Mouse (Mus musculus) heart, embryonic 12.5 days (tissue): Measurements from ENCODE around the gene Carnmt1. TPM values are rescaled to one million over a fixed set of nuclear protein-coding genes. Genes with fewer than 3 reads are reported as not detected.

Source experiments
- ATAC-seq: fragments of 200-750 bp; cut with Nextera tagmentation; 2 replicates; pipeline ENCODE4 v1.8.0; 2017; ENCODE audit warnings: moderate TSS enrichment, moderate library complexity; ENCODE audit not compliant: insufficient number of reproducible peaks, low FRiP score
- H3K27ac ChIP-seq: fragments of 300-500 bp; sonication (generic); 2 replicates; pipeline ENCODE4 v1.5.1; 2016; ENCODE audit warnings: mild to moderate bottlenecking, moderate library complexity; ENCODE audit not compliant: poor library complexity, severe bottlenecking
- H3K27me3 ChIP-seq: fragments of 300-500 bp; sonication (generic); replicated peaks from 2 replicates; pipeline ENCODE4 v1.6.1; 2016; ENCODE audit warnings: mild to moderate bottlenecking, moderate library complexity
- H3K36me3 ChIP-seq: fragments of 300-500 bp; sonication (generic); 2 replicates; pipeline ENCODE4 v1.6.1; 2016; ENCODE audit warnings: mild to moderate bottlenecking, moderate library complexity
- H3K4me1 ChIP-seq: fragments of 300-500 bp; sonication (generic); replicated peaks from 2 replicates; pipeline ENCODE4 v1.6.1; 2016; ENCODE audit warnings: mild to moderate bottlenecking
- H3K4me2 ChIP-seq: fragments of 300-500 bp; sonication (generic); 2 replicates; pipeline ENCODE4 v1.6.1; 2016; ENCODE audit warnings: mild to moderate bottlenecking, moderate library complexity
- H3K4me3 ChIP-seq: fragments of 300-500 bp; sonication (generic); 2 replicates; pipeline ENCODE4 v1.5.1; 2016; ENCODE audit warnings: mild to moderate bottlenecking
- H3K9ac ChIP-seq: fragments of 300-500 bp; sonication (generic); 2 replicates; pipeline ENCODE4 v1.6.1; 2016; ENCODE audit warnings: mild to moderate bottlenecking, moderate library complexity
- H3K9me3 ChIP-seq: fragments of 300-500 bp; sonication (generic); replicated peaks from 2 replicates; pipeline ENCODE4 v1.6.1; 2016; ENCODE audit warnings: mild to moderate bottlenecking, moderate library complexity
- WGBS: fragments of 180-500 bp; shearing (Covaris S2); methylation state at CpG from one replicate; pipeline ENCODE4 v1.1.7; 2016; 5-methylcytosine and 5-hydroxymethylcytosine counted together
- polyA plus RNA-seq: library from polyadenylated mRNA; unstranded; fragments of >200 nt; fragmentation: Nextera tagmentation; extraction: Ambion mirVana; gene quantifications from 2 replicates; pipeline ENCODE4 v1.2.1, GENCODE M21; 2016

Gene Carnmt1
- polyA plus RNA-seq, 1 experiment from 2014 or later, result 34.9 TPM

DNA sequence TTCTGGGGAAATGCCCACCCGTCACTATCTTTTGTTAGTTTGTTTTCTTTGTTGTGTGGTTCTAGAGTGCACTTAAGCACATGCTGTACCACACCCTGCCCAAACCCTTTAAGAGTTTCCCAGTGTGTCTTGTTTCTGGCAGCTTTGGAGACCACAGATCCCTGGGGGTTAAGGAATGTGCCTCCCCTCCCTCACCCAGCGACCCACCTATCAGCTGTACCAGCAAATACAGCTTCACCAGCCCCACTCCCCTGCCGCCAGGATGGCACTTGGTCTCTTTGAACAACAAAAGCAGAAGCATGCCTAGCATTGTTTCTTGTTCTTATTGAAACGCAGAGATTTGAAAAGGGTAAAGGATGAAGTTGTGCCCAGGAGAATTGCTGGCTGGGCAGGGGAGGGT is 2.6 kb downstream of the Carnmt1 start:
- Histone ChIP-seq H3K4me3 (0 out of 2 replicates have a peak overlapping the region, but pooled peaks have one; percentile 71), H3K27me3 (no peaks in the 10 kb centered on the region), H3K9me3 (no peaks in the 10 kb centered on the region), H3K36me3 (no peaks in the 10 kb centered on the region), H3K4me2 (peak overlapping the region; percentile 82), H3K9ac (no peak overlapping the region), H3K27ac (no peak overlapping the region), H3K4me1 (peaks cover 32% of the 10 kb centered on the region)
- ATAC-seq, result no peak
- 22% methylated on average over 4 of the region's 4 CpGs for WGBS

DNA sequence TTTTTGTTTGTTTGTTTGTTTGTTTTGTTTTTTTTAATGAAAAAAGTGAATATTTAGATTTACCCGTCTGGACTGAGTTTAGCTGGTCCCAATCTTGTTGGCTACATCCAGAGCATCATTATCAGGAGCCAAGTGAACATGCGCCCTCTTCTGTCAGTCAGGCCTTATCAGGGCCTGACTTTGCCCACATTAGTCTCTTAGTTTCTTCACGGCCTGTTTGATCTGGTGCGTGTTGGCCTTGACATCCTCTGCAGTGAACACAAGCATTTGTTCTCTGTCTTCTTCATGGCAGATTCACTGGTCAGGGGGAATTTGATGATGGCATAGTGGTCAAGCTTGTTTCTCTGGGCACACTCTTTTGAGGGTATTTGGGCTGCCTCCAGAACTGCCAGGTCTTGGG is 11.6 kb downstream of the Carnmt1 start:
- H3K4me3 ChIP-seq, result no peak overlapping the region
- H3K4me2 ChIP-seq, result no peak overlapping the region
- H3K36me3 ChIP-seq, result peaks cover 24% of the 10 kb centered on the region
- H3K4me1 ChIP-seq, result no peaks in the 10 kb centered on the region
- ATAC-seq, result no peak
- no peaks in the 10 kb centered on the region for H3K27me3 ChIP-seq
- H3K9me3 ChIP-seq, result no peaks in the 10 kb centered on the region
- H3K9ac ChIP-seq, result no peak overlapping the region
- H3K27ac ChIP-seq, result no peak overlapping the region
- WGBS, result 31% methylated on average over 4 of the region's 4 CpGs

DNA sequence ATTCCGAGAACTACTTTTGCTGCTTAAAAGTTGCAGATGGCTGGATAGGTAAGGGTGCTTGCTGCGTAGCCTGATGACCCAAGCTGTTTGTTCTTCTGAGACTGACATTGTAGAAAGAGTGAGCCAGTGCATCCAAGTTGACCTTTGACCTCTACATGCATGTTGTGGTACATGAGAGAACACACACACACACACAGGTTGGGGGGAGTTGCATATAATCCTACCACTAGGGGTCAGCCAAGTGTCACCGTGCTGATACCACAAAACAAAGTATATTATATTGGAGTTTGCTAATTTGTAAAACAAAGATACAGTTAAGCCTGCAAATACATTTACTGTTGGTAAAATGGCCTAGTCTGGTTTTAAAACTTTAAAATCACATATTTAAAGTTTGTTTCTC is 17.0 kb downstream of the Carnmt1 start:
- H3K4me1 ChIP-seq, result 0 out of 2 replicates have a peak, but pooled peaks cover 7% of the 10 kb centered on the region
- no peak overlapping the region for H3K4me3 ChIP-seq
- no peak overlapping the region for H3K4me2 ChIP-seq
- no peaks in the 10 kb centered on the region; the same call in 1 of the 2 replicates for H3K36me3 ChIP-seq
- H3K27ac ChIP-seq, result no peak overlapping the region
- 74% methylated on average over 3 of the region's 3 CpGs for WGBS
- no peaks in the 10 kb centered on the region for H3K27me3 ChIP-seq
- no peak overlapping the region for H3K9ac ChIP-seq
- ATAC-seq, result no peak; the same call in 1 of the 2 replicates
- H3K9me3 ChIP-seq, result no peaks in the 10 kb centered on the region

DNA sequence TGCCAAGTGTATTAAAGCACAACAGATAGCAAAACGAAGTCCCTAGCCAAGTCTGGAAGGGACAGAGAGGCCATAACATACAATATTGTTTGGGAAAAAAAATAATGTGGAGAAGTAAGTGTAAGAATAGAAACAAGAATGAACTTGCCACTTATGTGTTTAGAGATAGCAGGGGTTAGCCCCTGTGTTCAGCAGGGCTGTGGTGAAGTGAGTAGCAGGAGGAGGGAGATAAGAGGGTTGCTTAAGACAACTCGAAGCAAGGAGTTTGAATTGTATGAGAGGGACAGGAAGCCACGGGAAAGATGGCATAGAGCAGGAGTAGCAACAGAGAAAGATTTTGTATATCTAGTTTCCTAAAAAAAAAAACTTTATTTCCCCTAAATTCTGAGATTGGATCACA is 21.6 kb downstream of the Carnmt1 start:
- Histone ChIP-seq H3K9ac (no peak overlapping the region), H3K27me3 (no peaks in the 10 kb centered on the region), H3K4me2 (no peak overlapping the region), H3K27ac (no peak overlapping the region), H3K36me3 (peaks cover 13% of the 10 kb centered on the region), H3K4me1 (0 out of 2 replicates have a peak, but pooled peaks cover 7% of the 10 kb centered on the region), H3K9me3 (no peaks in the 10 kb centered on the region), H3K4me3 (no peak overlapping the region)
- 22% methylated on average over 3 of the region's 3 CpGs for WGBS
- ATAC-seq, result peak; percentile 72

DNA sequence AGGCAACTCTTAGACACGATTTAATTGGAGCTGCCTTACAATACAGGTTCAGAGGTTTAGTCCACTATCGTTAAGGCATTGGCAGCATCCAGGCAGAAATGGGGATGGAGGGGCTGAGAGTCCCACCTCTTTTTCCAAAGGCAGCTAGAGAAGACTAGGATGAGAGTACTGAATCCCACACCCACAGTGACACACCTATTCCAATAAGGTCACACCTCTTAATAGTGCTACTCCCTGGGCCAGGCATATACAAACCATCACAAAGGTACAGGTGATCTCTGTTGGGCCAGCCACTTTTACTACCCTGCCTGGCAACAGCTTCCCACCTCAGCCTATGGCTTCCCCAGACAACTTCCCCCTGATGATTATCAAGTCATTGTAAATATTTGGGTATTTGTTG is 22.2 kb downstream of the Carnmt1 start:
- Histone ChIP-seq H3K9ac (no peak overlapping the region), H3K27me3 (no peaks in the 10 kb centered on the region), H3K4me3 (no peak overlapping the region), H3K4me1 (0 out of 2 replicates have a peak, but pooled peaks cover 7% of the 10 kb centered on the region), H3K36me3 (peaks cover 13% of the 10 kb centered on the region), H3K9me3 (no peaks in the 10 kb centered on the region), H3K4me2 (no peak overlapping the region), H3K27ac (no peak overlapping the region)
- WGBS, result 83% methylated on average over 2 of the region's 2 CpGs
- no peak for ATAC-seq

DNA sequence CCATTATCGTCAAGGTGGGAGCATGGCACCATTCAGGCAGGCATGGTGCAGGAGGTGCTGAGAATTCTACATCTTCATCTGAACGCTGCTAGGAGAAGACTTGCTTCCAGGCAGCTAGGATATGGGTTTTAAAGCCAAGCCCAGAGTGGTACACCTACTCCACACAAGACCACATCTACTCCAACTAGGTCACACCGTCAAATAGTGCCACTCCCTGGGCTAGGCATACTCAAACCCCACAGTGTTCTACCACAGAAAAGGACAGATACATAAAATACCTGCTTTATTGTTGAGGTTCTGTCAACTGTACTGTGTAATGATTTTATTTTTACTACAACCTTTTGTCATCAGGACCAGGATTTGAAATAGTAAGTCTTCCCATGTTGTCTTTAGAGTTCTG is 24.6 kb downstream of the Carnmt1 start:
- Histone ChIP-seq H3K4me2 (no peak overlapping the region), H3K36me3 (peaks cover 13% of the 10 kb centered on the region)
- no peak for ATAC-seq

DNA sequence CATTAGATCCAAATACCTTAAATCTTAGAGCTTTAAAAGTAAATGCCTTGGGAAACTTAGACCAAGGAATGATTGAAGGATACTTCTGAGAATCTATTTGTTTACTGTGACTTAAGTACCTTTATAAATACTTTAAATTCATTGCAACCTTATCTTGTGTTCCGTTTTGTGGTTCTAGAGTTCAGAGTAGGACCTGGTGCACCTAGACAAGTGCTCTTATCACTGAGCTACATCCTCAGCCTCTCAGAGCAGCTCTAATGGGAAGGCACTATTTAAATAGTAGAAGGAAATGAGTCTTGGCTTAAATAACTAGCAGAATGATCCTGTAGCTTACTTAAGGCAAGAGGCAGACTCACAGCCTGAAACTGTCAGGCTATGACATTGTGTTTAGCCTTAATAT is 25.0 kb downstream of the Carnmt1 start:
- Histone ChIP-seq H3K4me2 (no peak overlapping the region), H3K27me3 (no peaks in the 10 kb centered on the region), H3K27ac (no peak overlapping the region), H3K4me3 (no peak overlapping the region), H3K4me1 (0 out of 2 replicates have a peak, but pooled peaks cover 7% of the 10 kb centered on the region), H3K9me3 (no peaks in the 10 kb centered on the region), H3K36me3 (peaks cover 15% of the 10 kb centered on the region), H3K9ac (no peak overlapping the region)
- WGBS, result 51% methylated on average over 1 of the region's 1 CpGs
- no peak for ATAC-seq

More for the DNA sequence above, 24.6 kb downstream of the Carnmt1 start:
- WGBS, result 91% methylated on average over 3 of the region's 3 CpGs
- no peak overlapping the region for H3K9ac ChIP-seq
- no peak overlapping the region for H3K27ac ChIP-seq
- no peaks in the 10 kb centered on the region for H3K9me3 ChIP-seq
- H3K4me1 ChIP-seq, result 0 out of 2 replicates have a peak, but pooled peaks cover 7% of the 10 kb centered on the region
- no peaks in the 10 kb centered on the region for H3K27me3 ChIP-seq
- H3K4me3 ChIP-seq, result no peak overlapping the region

DNA sequence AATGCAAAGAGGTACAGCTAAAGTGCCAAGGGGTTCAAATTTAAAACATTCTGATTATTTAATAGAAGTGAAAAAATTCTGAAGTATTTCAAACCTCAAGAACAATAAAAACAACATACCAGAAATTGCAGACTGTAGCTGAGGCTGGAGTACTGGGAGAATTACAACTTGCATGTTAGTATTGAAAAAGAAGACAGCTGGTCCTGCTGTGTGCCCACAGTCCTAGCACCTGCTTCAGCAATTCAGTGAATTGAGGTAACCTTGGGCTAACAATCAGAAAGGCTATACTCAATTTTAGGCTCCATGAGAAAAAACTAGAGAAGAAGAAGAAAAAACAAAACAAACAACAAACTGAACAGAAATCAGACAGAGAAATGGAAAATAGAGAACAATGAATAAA is 37.5 kb downstream of the Carnmt1 start:
- H3K27ac ChIP-seq, result no peak overlapping the region
- H3K9ac ChIP-seq, result no peak overlapping the region
- H3K27me3 ChIP-seq, result no peaks in the 10 kb centered on the region
- no peak for ATAC-seq
- no peaks in the 10 kb centered on the region for H3K9me3 ChIP-seq
- H3K36me3 ChIP-seq, result 0 out of 2 replicates have a peak, but pooled peaks cover 7% of the 10 kb centered on the region
- H3K4me1 ChIP-seq, result 0 out of 2 replicates have a peak, but pooled peaks cover 4% of the 10 kb centered on the region
- H3K4me2 ChIP-seq, result no peak overlapping the region
- H3K4me3 ChIP-seq, result no peak overlapping the region

DNA sequence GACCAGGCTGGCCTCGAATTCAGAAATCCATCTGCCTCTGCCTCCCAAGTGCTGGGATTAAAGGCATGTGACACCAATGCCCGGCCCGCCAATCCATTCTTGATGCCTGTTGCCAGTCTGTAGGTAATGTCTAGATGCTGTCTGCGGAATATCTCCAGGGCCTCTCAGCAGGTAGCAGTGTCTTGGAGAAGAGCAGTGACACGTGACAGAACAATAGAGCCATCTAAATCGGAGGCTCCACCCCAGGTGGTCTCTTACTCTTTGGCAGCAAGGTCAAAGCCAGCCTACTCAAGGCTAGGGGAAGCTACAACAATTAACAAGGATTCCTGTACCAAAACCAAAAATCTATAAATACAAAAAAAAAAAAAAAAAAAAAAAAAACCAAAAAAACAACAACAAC is 40.3 kb downstream of the Carnmt1 start:
- Histone ChIP-seq H3K4me2 (no peak overlapping the region), H3K9ac (no peak overlapping the region), H3K36me3 (0 out of 2 replicates have a peak, but pooled peaks cover 7% of the 10 kb centered on the region), H3K27me3 (no peaks in the 10 kb centered on the region), H3K9me3 (no peaks in the 10 kb centered on the region), H3K4me3 (no peak overlapping the region), H3K4me1 (peaks cover 24% of the 10 kb centered on the region), H3K27ac (no peak overlapping the region)
- 78% methylated on average over 6 of the region's 6 CpGs for WGBS
- no peak for ATAC-seq

DNA sequence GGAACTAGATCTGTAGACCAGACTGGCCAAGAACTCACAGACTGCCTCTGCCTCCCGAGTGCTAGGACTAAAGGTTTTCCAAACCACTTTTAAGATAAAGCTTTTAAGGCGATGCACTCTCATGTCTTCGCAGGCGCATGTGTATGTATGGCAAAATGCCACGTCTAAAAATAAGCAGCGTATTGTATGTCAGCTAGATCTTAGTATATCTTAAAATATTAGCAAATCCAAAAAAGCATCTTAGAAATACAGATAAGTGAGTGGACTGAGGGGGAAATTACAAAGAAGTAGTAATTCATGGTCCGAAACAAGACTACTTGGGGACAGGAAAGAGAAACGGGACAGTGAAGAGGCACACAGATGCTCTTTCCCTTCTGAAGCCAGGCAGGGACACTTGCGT is 41.0 kb downstream of the Carnmt1 start:
- peaks cover 24% of the 10 kb centered on the region for H3K4me1 ChIP-seq
- no peak overlapping the region for H3K4me2 ChIP-seq
- WGBS, result 89% methylated on average over 9 of the region's 9 CpGs
- H3K9me3 ChIP-seq, result no peaks in the 10 kb centered on the region
- H3K9ac ChIP-seq, result no peak overlapping the region
- H3K4me3 ChIP-seq, result no peak overlapping the region
- H3K27ac ChIP-seq, result no peak overlapping the region
- no peaks in the 10 kb centered on the region for H3K27me3 ChIP-seq
- 0 out of 2 replicates have a peak, but pooled peaks cover 7% of the 10 kb centered on the region for H3K36me3 ChIP-seq
- no peak for ATAC-seq

DNA sequence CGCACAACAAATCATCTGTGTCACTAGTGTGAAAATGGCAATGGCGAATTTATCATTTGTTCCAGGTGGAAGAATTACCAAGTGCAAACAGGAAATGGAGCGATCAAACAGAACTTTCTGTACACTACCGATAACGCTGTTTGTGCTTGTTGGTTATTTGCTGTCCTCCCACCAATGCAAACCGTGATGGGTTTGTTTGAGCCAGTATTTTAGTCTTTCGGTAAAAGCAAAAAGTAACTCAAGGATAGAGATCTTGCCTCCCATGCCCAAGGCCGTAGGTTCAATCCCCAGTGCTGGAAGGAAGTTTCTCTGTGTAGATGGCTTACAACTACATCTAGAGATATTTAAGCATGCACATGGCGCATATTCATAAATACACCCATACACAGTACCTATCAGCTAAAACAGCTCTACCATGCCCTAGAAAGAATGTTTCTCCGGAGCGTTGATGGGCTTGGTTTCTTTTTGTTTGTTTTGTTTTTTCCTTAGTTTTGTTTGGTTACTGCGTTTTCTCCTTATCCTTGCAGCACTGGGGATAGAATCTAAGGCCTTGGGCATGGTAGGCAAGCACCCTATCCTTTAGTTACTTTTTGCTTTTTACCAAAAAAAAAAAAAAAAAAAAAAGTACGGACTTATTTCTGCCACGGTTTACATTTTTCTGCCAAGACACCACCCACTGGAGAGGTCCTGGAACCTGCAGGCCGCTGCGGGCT is 41.7 kb downstream of the Carnmt1 start:
- peak overlapping the region; percentile 96 for H3K27ac ChIP-seq
- peak overlapping the region; percentile 97 for H3K4me3 ChIP-seq
- WGBS, result 53% methylated on average over 16 of the region's 16 CpGs
- peak overlapping the region; percentile 80 for H3K9ac ChIP-seq
- H3K36me3 ChIP-seq, result 0 out of 2 replicates have a peak, but pooled peaks cover 4% of the 10 kb centered on the region
- H3K27me3 ChIP-seq, result no peaks in the 10 kb centered on the region
- ATAC-seq, result no peak
- peak overlapping the region; percentile 69 for H3K4me2 ChIP-seq
- peaks cover 30% of the 10 kb centered on the region for H3K4me1 ChIP-seq
- H3K9me3 ChIP-seq, result no peaks in the 10 kb centered on the region
